Mouse (Mus musculus): Measurements from ENCODE around the gene Asb2. TPM values are rescaled to one million over a fixed set of nuclear protein-coding genes. Genes with fewer than 3 reads are reported as not detected.

Gene Asb2
- 0.81 and 1.1 TPM in 2 replicates for polyA plus RNA-seq (2015; fragmentation: Nextera tagmentation; extraction: Ambion mirVana)

DNA sequence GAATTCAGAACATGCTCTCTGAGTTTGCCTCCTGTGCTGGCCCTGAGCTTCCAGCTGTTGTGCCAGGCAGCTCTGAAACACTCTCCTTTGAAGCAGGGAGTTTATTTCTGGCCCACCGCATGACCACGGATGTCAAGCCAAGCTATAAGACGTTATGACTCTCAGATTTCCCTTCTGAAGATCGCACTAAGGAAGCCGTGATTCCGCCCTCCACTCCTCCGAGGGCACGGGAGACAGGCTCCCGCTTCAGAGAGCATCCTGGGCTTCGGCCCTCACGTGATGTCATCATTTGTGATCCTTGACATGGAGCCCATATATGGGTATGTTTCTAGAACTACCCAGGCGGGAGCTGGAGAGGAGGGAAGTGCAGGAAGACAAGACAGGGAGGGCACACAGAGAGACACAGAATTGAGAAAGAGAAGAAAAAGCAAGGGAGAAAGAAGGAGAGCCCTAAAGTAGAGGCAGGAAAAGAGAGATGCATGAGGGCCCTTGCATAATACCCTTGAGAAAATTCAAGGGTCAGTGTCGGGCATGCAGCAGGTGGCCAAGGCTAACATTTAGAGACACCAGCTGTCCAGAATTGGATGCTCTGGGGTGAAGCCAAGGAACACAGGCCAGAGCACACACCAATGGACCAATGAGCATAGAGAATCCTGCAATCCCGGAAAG lies at the start of gene Asb2:
TSS of gene Asb2 (minus strand) at position 256 of the 669 bp plus-strand sequence.
- no peak within 1 kb of the TSS for H3K4me3 ChIP-seq
- no peak for ATAC-seq (replicated peaks)
- H3K9me3 ChIP-seq = no peaks in the 10 kb centered on the region
- no peak within 1 kb of the TSS for H3K27ac ChIP-seq
- WGBS = 77% methylated on average over 14 of the region's 14 CpGs
- no peaks in the 10 kb centered on the region for H3K4me1 ChIP-seq
- no peaks in the 10 kb centered on the region for H3K36me3 ChIP-seq (replicated peaks)
- H3K27me3 ChIP-seq (replicated peaks) = no peaks in the 10 kb centered on the region
- H3K4me2 ChIP-seq = no peak within 1 kb of the TSS
- no peak within 1 kb of the TSS for H3K9ac ChIP-seq

DNA sequence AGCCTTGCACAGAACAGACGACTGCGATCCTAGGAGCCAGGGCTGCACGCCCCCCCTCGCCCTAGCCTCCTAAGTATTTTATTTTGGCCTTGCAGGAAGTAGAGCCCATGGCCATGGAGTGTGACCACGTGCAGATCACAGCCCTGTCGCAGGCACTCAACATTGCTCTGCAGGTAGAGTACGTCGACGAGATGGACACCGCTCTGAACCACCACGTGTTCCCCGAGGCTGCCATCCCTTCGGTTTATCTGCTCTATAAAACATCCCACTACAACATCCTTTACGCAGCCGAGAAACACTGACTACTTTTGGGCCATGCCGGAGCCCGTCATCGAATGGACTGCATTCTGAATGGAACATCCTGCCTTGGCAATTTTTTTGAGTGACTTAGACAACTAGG lies 48.3 kb upstream of the Asb2 start:
- H3K4me2 ChIP-seq = no peak overlapping the region
- H3K4me3 ChIP-seq = no peak overlapping the region
- H3K4me1 ChIP-seq = no peaks in the 10 kb centered on the region
- H3K36me3 ChIP-seq (replicated peaks) = peaks cover 28% of the 10 kb centered on the region
- no peaks in the 10 kb centered on the region for H3K9me3 ChIP-seq
- 89% methylated on average over 18 of the region's 18 CpGs for WGBS
- H3K27ac ChIP-seq = no peak overlapping the region
- H3K9ac ChIP-seq = no peak overlapping the region
- no peaks in the 10 kb centered on the region for H3K27me3 ChIP-seq (replicated peaks)
- no peak for ATAC-seq (replicated peaks)

DNA sequence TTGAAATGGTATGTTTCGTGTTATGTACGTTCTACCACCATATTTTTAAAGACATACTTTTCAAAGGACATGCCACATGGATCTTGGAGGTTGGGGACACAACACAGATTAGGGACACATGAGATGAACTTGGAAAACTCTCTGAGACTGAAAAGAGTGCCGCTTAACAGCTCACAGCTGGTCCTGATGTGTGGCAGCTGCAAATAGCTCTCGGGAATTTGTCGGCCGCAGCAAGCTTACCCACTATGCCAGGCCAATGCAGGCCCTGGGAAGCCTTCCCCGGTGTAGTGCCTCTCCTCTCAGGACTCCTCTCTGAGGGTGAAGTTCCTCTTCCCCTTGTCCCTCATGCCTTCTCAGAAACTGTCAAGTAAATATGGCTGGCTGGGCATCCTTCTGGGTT lies 41.0 kb upstream of the Asb2 start:
- H3K4me1 ChIP-seq = no peaks in the 10 kb centered on the region
- 76% methylated on average over 7 of the region's 7 CpGs for WGBS
- no peak for ATAC-seq (replicated peaks)
- no peak overlapping the region for H3K4me2 ChIP-seq
- H3K27ac ChIP-seq = no peak overlapping the region
- H3K4me3 ChIP-seq = no peak overlapping the region
- H3K27me3 ChIP-seq (replicated peaks) = no peaks in the 10 kb centered on the region
- no peak overlapping the region for H3K9ac ChIP-seq
- no peaks in the 10 kb centered on the region for H3K9me3 ChIP-seq
- no peaks in the 10 kb centered on the region; the same call in 1 of the 2 replicates for H3K36me3 ChIP-seq (replicated peaks)

DNA sequence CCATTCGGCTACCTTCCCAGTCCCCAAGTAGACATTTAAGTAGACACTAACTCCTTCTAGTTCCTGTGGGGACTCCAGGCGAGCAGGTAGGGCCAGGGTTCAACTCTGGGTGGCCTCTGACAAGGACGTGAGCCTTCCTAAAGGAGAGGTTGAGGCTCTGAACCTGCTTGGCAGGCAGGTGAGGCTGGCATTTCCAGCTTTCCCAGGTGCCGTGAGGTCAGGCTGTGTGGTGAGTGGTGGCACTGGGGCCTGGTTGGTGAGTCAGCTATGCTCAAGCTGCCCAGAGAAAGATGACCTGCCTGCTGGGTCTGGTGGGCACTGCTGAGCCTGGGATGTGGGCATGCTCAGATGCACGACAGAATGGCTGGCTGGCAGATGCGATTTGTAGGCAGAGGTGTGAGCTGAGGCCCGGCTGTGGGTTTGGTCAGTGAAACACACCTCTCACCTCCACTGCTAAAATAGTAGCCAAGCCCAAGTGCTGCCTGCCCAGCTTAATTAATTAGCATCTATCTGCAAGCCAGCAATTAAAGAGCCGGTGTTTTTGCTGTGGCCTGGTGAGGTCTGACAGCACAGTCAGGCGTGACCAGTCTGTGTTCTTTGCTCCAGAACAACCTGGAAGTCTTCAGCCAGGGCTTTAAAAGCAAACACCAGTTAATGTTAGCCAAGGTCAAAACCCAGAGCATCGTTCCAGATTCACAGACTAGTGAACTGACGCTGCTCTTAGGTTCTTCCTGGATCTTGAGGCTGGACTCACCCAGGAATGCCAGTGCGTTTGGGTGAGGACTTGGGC lies 39.9 kb upstream of the Asb2 start:
- Histone ChIP-seq H3K4me1 (no peaks in the 10 kb centered on the region; the same call in 1 of the 2 replicates), H3K9ac (no peak overlapping the region), H3K27me3 (replicated peaks) (no peaks in the 10 kb centered on the region), H3K4me2 (no peak overlapping the region), H3K9me3 (no peaks in the 10 kb centered on the region), H3K4me3 (no peak overlapping the region), H3K27ac (no peak overlapping the region), H3K36me3 (replicated peaks) (no peaks in the 10 kb centered on the region)
- no peak for ATAC-seq (replicated peaks)
- WGBS = 81% methylated on average over 12 of the region's 12 CpGs

DNA sequence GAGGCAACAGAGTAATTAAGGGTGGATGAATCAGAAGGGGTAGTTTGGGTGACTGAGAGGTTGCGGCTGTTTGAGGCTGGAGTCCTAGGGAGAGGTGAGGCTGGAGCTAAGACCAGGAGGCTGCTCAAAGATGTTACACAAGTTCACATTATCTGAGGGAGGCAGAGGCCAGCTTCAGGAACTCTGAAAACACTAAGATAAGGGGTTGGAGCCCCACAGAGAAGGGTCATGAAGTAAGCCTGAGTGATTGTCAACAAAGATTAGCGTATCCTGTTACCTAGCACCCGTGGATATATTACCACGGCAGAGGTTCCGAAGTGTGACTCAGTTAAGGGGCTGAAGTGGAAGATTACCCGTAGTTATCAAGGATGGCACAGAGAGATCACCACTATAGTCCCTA lies 37.7 kb upstream of the Asb2 start:
- H3K9ac ChIP-seq = no peak overlapping the region
- H3K27me3 ChIP-seq (replicated peaks) = no peaks in the 10 kb centered on the region
- no peak overlapping the region for H3K4me2 ChIP-seq
- no peaks in the 10 kb centered on the region for H3K36me3 ChIP-seq (replicated peaks)
- H3K4me3 ChIP-seq = no peak overlapping the region
- WGBS = 40% methylated on average over 6 of the region's 6 CpGs
- no peak for ATAC-seq (replicated peaks)
- H3K27ac ChIP-seq = no peak overlapping the region
- H3K9me3 ChIP-seq = no peaks in the 10 kb centered on the region
- H3K4me1 ChIP-seq = peaks cover 12% of the 10 kb centered on the region

DNA sequence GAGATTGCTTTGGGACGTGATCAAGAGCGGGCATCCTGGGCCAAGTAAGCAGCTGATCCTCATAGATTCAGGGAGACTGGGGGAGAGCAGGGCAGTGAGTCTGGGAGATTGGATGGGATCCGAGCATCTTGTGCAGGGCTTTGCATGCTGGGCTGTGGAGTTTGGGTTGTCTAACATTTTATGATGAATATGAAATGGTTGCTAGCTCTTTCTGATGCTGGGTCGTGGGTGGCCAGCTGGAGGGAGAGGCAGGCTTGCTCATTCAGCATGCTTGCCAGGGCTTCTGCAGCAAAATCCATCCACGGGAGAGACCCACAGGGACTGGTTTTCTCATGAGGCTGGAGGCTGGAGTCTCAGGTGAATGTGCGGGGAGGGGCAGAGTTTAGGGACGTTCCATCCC lies 35.3 kb upstream of the Asb2 start:
- 88% methylated on average over 7 of the region's 7 CpGs for WGBS
- H3K9ac ChIP-seq = no peak overlapping the region
- no peaks in the 10 kb centered on the region for H3K27me3 ChIP-seq (replicated peaks)
- no peak overlapping the region for H3K4me3 ChIP-seq
- H3K36me3 ChIP-seq (replicated peaks) = no peaks in the 10 kb centered on the region
- no peaks in the 10 kb centered on the region for H3K9me3 ChIP-seq
- H3K4me1 ChIP-seq = peaks cover 12% of the 10 kb centered on the region
- ATAC-seq (replicated peaks) = no peak
- H3K27ac ChIP-seq = no peak overlapping the region
- H3K4me2 ChIP-seq = no peak overlapping the region

DNA sequence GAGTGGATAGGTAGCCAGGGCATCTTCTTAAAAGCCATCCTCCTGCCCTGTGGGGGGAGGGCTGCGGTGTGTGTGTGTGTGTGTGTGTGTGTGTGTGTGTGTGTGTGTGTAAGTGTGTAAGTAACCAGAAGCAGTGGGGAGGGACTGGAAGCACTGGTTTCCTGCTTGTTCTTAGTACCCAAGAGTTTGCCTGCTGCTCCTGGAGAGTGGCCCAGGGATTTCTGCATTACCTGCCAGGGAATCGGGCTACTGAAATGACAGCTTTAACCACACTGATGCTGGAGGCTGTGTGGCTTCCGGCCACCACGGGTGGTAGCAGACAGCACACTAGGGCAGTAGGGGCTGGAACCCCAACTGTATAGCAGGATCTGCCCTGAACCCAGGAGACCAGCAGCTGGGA lies 34.2 kb upstream of the Asb2 start:
- H3K4me2 ChIP-seq = 0 out of 2 replicates have a peak overlapping the region, but pooled peaks have one; percentile 68
- H3K4me3 ChIP-seq = no peak overlapping the region
- WGBS = 80% methylated on average over 4 of the region's 4 CpGs
- no peak for ATAC-seq (replicated peaks)
- H3K27me3 ChIP-seq (replicated peaks) = no peaks in the 10 kb centered on the region
- H3K27ac ChIP-seq = no peak overlapping the region
- no peaks in the 10 kb centered on the region for H3K9me3 ChIP-seq
- H3K36me3 ChIP-seq (replicated peaks) = no peaks in the 10 kb centered on the region
- H3K4me1 ChIP-seq = peaks cover 12% of the 10 kb centered on the region
- H3K9ac ChIP-seq = no peak overlapping the region

DNA sequence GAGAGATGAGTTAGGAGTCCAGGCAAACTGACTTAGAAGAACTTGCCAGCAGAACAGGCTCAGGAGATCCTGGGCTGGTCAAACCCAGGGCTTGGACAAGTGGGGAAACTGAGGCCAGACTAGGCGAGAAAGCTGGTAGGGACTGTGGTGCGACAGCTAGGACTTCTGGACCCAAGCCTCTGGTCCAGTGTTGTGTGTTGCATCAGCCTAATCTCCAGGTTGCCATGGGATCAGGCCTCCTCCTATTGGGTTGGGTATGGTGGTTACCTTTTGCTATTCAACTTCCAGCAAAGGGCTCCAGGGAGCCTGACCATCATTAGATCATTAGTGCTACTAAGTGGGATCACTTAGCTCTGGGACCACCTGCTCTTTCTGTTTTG lies 33.5 kb upstream of the Asb2 start:
- peak overlapping the region; percentile 66 for H3K4me3 ChIP-seq
- H3K9ac ChIP-seq = peak overlapping the region; percentile 81
- peaks cover 12% of the 10 kb centered on the region for H3K4me1 ChIP-seq
- no peaks in the 10 kb centered on the region for H3K36me3 ChIP-seq (replicated peaks)
- H3K27me3 ChIP-seq (replicated peaks) = no peaks in the 10 kb centered on the region
- H3K4me2 ChIP-seq = peak overlapping the region; percentile 68
- 0 out of 2 replicates have a peak, but pooled peaks have one; percentile 2 for ATAC-seq (replicated peaks)
- H3K9me3 ChIP-seq = no peaks in the 10 kb centered on the region
- no peak overlapping the region for H3K27ac ChIP-seq
- 46% methylated on average over 2 of the region's 2 CpGs for WGBS

DNA sequence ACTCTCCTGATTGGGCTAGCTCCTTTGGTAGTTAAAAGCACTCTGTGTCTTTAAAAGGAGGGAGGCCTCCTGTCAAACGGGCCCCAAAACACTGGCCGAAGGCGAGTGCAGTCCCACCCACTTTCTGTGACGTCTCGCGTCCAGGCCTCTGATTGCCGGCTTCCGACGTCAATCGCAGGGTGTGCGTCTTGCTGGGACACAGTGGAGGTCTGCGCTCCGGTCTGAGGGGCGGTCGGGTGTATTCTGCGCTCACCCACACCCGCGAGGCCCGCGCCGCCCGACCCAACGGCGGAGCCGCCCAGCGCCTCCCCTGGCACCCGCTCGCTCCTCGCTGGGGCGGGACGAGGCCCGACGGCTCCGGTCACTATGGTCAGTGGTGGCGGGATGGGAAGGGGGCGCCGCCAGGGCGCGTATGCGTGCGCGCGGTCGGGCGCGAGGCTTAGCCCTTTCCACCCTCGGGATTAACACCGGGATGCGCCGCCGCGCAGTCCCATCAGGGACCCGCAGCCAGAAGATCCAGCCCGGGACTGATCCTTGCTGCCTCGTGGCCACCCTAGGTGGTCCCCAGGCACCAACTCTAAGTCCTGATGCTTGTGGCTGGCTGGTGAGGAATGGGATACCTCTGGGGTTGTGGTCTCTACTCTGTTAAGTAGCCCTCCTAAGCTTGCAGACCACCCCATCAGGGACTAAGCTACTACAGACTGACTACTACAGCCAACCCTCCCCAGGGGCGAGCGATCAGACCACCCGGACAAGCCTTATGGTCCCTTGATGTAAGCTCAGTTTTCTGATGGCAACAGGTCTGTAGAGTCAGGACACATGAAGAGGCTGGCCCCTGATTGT lies 32.9 kb upstream of the Asb2 start, which contains the start of gene Otub2:
TSS of gene Otub2 (plus strand) at position 178 of the 843 bp plus-strand sequence.
- under 1% methylated on average over 58 of the region's 58 CpGs for WGBS
- peak within 1 kb of the TSS; percentile 68 for H3K4me2 ChIP-seq
- peak; percentile 100 for ATAC-seq (replicated peaks)
- no peaks in the 10 kb centered on the region for H3K9me3 ChIP-seq
- H3K36me3 ChIP-seq (replicated peaks) = no peaks in the 10 kb centered on the region
- H3K27me3 ChIP-seq (replicated peaks) = no peaks in the 10 kb centered on the region
- peak within 1 kb of the TSS; percentile 70 for H3K27ac ChIP-seq
- peaks cover 12% of the 10 kb centered on the region for H3K4me1 ChIP-seq
- H3K4me3 ChIP-seq = peak within 1 kb of the TSS; percentile 66
- peak within 1 kb of the TSS; percentile 81 for H3K9ac ChIP-seq

DNA sequence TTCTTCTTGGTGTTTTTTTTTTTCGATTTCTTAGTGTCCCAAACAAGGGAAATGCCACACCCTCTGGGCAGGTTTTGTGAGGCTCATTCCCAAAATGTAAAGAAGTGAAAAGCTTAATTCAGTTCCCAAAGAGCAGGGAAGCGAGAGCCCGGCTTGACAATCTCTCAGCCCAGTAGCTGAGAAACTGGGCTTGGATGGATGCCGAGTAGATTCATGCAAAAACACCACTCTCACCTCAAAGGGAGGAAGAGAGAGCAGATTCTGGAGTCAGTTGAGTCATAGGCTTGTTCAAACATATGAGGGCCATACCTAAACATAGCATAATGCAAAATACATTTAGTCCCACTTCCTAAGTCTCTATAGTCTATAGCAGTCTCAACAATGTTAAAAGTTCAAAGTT lies 24.4 kb upstream of the Asb2 start:
- no peak overlapping the region for H3K4me3 ChIP-seq
- H3K27ac ChIP-seq = no peak overlapping the region
- 82% methylated on average over 4 of the region's 4 CpGs for WGBS
- no peaks in the 10 kb centered on the region for H3K4me1 ChIP-seq
- no peaks in the 10 kb centered on the region for H3K9me3 ChIP-seq
- no peaks in the 10 kb centered on the region for H3K27me3 ChIP-seq (replicated peaks)
- no peaks in the 10 kb centered on the region for H3K36me3 ChIP-seq (replicated peaks)
- ATAC-seq (replicated peaks) = no peak
- no peak overlapping the region for H3K9ac ChIP-seq
- no peak overlapping the region for H3K4me2 ChIP-seq

DNA sequence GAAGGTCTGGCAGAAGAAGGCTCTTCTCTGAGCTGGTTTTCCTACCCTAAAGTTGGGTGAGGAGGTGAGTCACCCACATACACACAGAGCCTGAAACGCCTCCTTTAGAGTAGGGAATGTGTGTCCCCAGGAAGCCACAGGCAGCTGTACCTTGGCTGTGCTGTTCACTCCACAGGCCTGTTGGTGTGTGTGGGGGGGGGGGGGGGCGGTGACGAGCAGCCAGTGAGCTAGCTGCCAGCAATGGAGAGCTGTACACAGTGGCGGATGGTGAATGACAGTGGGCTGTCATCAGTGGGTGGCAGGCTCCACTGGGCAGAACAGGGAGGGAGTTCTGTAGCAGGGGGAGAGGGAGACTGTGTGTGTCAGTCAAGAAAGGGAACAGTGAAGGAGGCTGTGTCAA lies 21.0 kb upstream of the Asb2 start:
- Histone ChIP-seq H3K9ac (no peak overlapping the region), H3K4me3 (no peak overlapping the region), H3K4me2 (no peak overlapping the region), H3K27ac (no peak overlapping the region), H3K9me3 (no peaks in the 10 kb centered on the region), H3K4me1 (no peaks in the 10 kb centered on the region), H3K27me3 (replicated peaks) (no peaks in the 10 kb centered on the region), H3K36me3 (replicated peaks) (no peaks in the 10 kb centered on the region)
- 63% methylated on average over 4 of the region's 4 CpGs for WGBS
- peak; percentile 63 for ATAC-seq (replicated peaks)

DNA sequence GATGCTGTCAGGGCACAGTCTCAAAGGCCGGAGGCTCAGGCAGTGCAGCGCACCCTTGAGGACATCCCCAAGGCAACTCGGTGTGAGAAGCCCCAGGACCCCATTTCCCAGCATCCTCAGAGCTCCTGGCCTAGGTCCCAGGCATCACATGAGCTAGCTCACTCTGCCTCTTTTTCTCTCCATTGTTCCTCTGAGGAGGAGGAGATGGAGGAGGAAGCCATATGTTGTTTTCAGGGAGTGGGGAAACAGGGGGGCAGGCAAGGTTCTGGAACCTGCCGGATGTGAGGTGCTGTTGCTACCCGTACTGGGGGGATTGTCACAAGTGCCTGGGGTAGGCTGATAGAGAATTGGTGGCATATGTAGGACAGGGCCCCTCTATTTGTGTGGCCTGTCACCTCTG lies 20.3 kb upstream of the Asb2 start:
- Histone ChIP-seq H3K4me1 (no peaks in the 10 kb centered on the region), H3K4me3 (no peak overlapping the region), H3K36me3 (replicated peaks) (no peaks in the 10 kb centered on the region), H3K9ac (no peak overlapping the region), H3K9me3 (no peaks in the 10 kb centered on the region), H3K27me3 (replicated peaks) (no peaks in the 10 kb centered on the region), H3K27ac (no peak overlapping the region), H3K4me2 (no peak overlapping the region)
- WGBS = 59% methylated on average over 5 of the region's 5 CpGs
- 0 out of 2 replicates have a peak, but pooled peaks have one; percentile 20 for ATAC-seq (replicated peaks)

Data from midbrain, embryonic 15.5 days (tissue).